Mouse (Mus musculus) bone marrow macrophage, adult 2 months (primary cell): ENCODE data around the gene Sez6.

ENCODE experiments used
- CTCF ChIP-seq: IDR thresholded peaks from 2 replicates; pipeline ENCODE4 v1.5.1; 2012; ENCODE audit warnings: low read depth, mild to moderate bottlenecking, low read length, moderate library complexity
- POLR2A ChIP-seq: IDR thresholded peaks from 2 replicates; pipeline ENCODE4 v1.6.1; 2012; ENCODE audit warnings: mild to moderate bottlenecking, low read depth, low read length, borderline replicate concordance

- TF ChIP-seq POLR2A, result no peak
- TF ChIP-seq CTCF, result no peak
Measured at GRCm38 (mm10) chr11:77934111-77934521, 3.5 kb downstream of the Sez6 start.
